Mouse (Mus musculus) CH12.LX (cell line): Measurements from ENCODE around the gene Cdc34. TPM values are rescaled to one million over a fixed set of nuclear protein-coding genes. Genes with fewer than 3 reads are reported as not detected.

Source experiments
- DNase-seq: peaks from one replicate; pipeline ENCODE4 v3.0.0-alpha.2; 2013; ENCODE audit errors: extremely low read depth
- H3K27ac ChIP-seq: 2 replicates; pipeline ENCODE4 v1.5.1; 2012; ENCODE audit warnings: low read depth, mild to moderate bottlenecking, control low read depth, moderate library complexity; ENCODE audit not compliant: insufficient read depth
- H3K27me3 ChIP-seq: replicated peaks from 2 replicates; pipeline ENCODE3; 2012; ENCODE audit warnings: inconsistent platforms
- H3K36me3 ChIP-seq, 2 experiments: replicated peaks in 1 of 2; 2 replicates each; pipeline versions ENCODE3 to v1.6.1; 2012; ENCODE audit warnings: inconsistent platforms in 1 of 2, low read length in 1 of 2, mild to moderate bottlenecking in 1 of 2, mixed read lengths in 1 of 2, moderate library complexity in 1 of 2; ENCODE audit not compliant: control insufficient read depth in 1 of 2, insufficient read depth in 1 of 2
- H3K4me1 ChIP-seq, 2 experiments: 2 replicates each; pipeline ENCODE4 v1.6.1; 2012; ENCODE audit warnings: inconsistent platforms in 1 of 2, moderate library complexity in 1 of 2; ENCODE audit not compliant: insufficient read depth in 2 of 2, control insufficient read depth in 1 of 2
- H3K4me2 ChIP-seq: 2 replicates; pipeline ENCODE4 v1.6.1; 2012; ENCODE audit warnings: low read depth, mild to moderate bottlenecking, control low read depth; ENCODE audit not compliant: poor library complexity, insufficient read depth, severe bottlenecking
- H3K4me3 ChIP-seq, 3 experiments: fragments of 150-350 bp in 1 of 3; sonication (generic) in 1 of 3; replicated peaks in 1 of 3; 2 replicates each; pipeline versions ENCODE3 to v1.5.1; 2011 to 2012; ENCODE audit warnings: low read depth in 2 of 3, low read length in 2 of 3, mild to moderate bottlenecking in 2 of 3, moderate library complexity in 2 of 3, control low read depth in 1 of 3, improper control_type of control experiment in 1 of 3, inconsistent platforms in 1 of 3, mixed read lengths in 1 of 3; ENCODE audit not compliant: poor library complexity in 1 of 3
- H3K79me2 ChIP-seq: replicated peaks from 2 replicates; pipeline ENCODE4 v1.6.1; 2012; ENCODE audit warnings: mild to moderate bottlenecking, moderate library complexity; ENCODE audit not compliant: control insufficient read depth, poor library complexity, insufficient read depth, severe bottlenecking; ENCODE audit errors: extremely low read depth
- H3K9ac ChIP-seq: 2 replicates; pipeline ENCODE4 v1.6.1; 2012; ENCODE audit warnings: low read depth, mild to moderate bottlenecking, control low read depth, moderate library complexity; ENCODE audit not compliant: insufficient read depth
- H3K9me3 ChIP-seq: replicated peaks from 2 replicates; pipeline ENCODE3; 2012; ENCODE audit warnings: low read length, inconsistent platforms, mixed read lengths
- BHLHE40 ChIP-seq: IDR thresholded peaks from 2 replicates; pipeline ENCODE4 v1.6.1; 2011; ENCODE audit warnings: mild to moderate bottlenecking, low read depth, low read length, improper control_type of control experiment
- E2F4 ChIP-seq: IDR thresholded peaks from 2 replicates; pipeline ENCODE4 v1.6.1; 2011; ENCODE audit warnings: low read depth, low read length, improper control_type of control experiment; ENCODE audit not compliant: insufficient replicate concordance
- ELF1 ChIP-seq: IDR thresholded peaks from 2 replicates; pipeline ENCODE4 v1.6.1; 2014; ENCODE audit warnings: low read depth, mild to moderate bottlenecking, inconsistent platforms, low read length, improper control_type of control experiment
- ETS1 ChIP-seq: conservative IDR thresholded peaks from 2 replicates; pipeline ENCODE4 v1.6.1; 2012; ENCODE audit warnings: low read depth, mild to moderate bottlenecking, inconsistent platforms, low read length, improper control_type of control experiment, moderate library complexity
- HCFC1 ChIP-seq: IDR thresholded peaks from 2 replicates; pipeline ENCODE4 v1.6.1; 2012; ENCODE audit warnings: low read depth, mild to moderate bottlenecking, inconsistent platforms, low read length, improper control_type of control experiment
- JUN ChIP-seq: IDR thresholded peaks from 2 replicates; pipeline ENCODE4 v1.6.1; 2011; ENCODE audit warnings: low read depth, mild to moderate bottlenecking, low read length, improper control_type of control experiment, moderate library complexity; ENCODE audit not compliant: insufficient read depth
- KAT2A ChIP-seq: IDR thresholded peaks from 2 replicates; pipeline ENCODE4 v1.6.1; 2012; ENCODE audit warnings: low read length, improper control_type of control experiment, inconsistent platforms; ENCODE audit not compliant: insufficient replicate concordance
- MAZ ChIP-seq: IDR thresholded peaks from 2 replicates; pipeline ENCODE4 v1.6.1; 2012; ENCODE audit warnings: low read depth, mild to moderate bottlenecking, inconsistent platforms, low read length, improper control_type of control experiment, moderate library complexity
- MXI1 ChIP-seq: IDR thresholded peaks from 2 replicates; pipeline ENCODE4 v1.6.1; 2011; ENCODE audit warnings: mild to moderate bottlenecking, low read depth, low read length, improper control_type of control experiment
- NELFE ChIP-seq: IDR thresholded peaks from 2 replicates; pipeline ENCODE4 v1.6.1; 2011; ENCODE audit warnings: low read depth, low read length, improper control_type of control experiment
- POLR2A ChIP-seq: IDR thresholded peaks from 2 replicates; pipeline ENCODE4 v1.6.1; 2011; ENCODE audit warnings: low read depth, mild to moderate bottlenecking, improper control_type of control experiment, low read length
- POLR2AphosphoS2 ChIP-seq: IDR thresholded peaks from 2 replicates; pipeline ENCODE4 v1.6.1; 2011; ENCODE audit warnings: low read depth, low read length, improper control_type of control experiment
- RAD21 ChIP-seq: IDR thresholded peaks from 2 replicates; pipeline ENCODE4 v1.6.1; 2011; ENCODE audit warnings: low read depth, mild to moderate bottlenecking, low read length, improper control_type of control experiment, moderate library complexity
- RCOR1 ChIP-seq: conservative IDR thresholded peaks from 2 replicates; pipeline ENCODE4 v1.6.1; 2012; ENCODE audit warnings: low read depth, mild to moderate bottlenecking, inconsistent platforms, low read length, improper control_type of control experiment
- TBP ChIP-seq: conservative IDR thresholded peaks from 2 replicates; pipeline ENCODE4 v1.6.1; 2011; ENCODE audit warnings: low read depth, low read length, improper control_type of control experiment
- UBTF ChIP-seq: IDR thresholded peaks from 2 replicates; pipeline ENCODE4 v1.6.1; 2012; ENCODE audit warnings: low read depth, mild to moderate bottlenecking, inconsistent platforms, low read length, improper control_type of control experiment, moderate library complexity
- ZKSCAN1 ChIP-seq: IDR thresholded peaks from 2 replicates; pipeline ENCODE4 v1.6.1; 2012; ENCODE audit warnings: low read depth, inconsistent platforms, low read length, improper control_type of control experiment, borderline replicate concordance
- ZNF384 ChIP-seq: IDR thresholded peaks from 2 replicates; pipeline ENCODE4 v1.6.1; 2012; ENCODE audit warnings: low read depth, low read length, improper control_type of control experiment, inconsistent platforms
- dilution Hi-C: fragments of 300-500 bp; cut with MboI; formaldehyde crosslinking; loops from 2 replicates; pipeline ENCODE4 v1.14.3; 2020; ENCODE audit warnings: low sequenced_read_pairs; ENCODE audit not compliant: extremely low pct_unique_long_range_greater_than_20kb, extremely low pct_ligation_motif_present
- in situ Hi-C: fragments of 300-500 bp; cut with MboI; formaldehyde crosslinking; loops from 3 replicates; pipeline ENCODE4 v1.14.3; 2019; ENCODE audit warnings: low sequenced_read_pairs, low pct_ligation_motif_present, low pct_unique_long_range_greater_than_20kb, mixed read lengths
- polyA plus RNA-seq: library from polyadenylated mRNA; unstranded; fragments of >175 nt; gene quantifications from 2 replicates; pipeline ENCODE4 v1.2.1, GENCODE M21; 2012; ENCODE audit warnings: low read depth; ENCODE audit not compliant: insufficient read length
- total RNA-seq, 2 experiments: library from RNA; depleted of rRNA; stranded (reverse); fragments of 300-350 nt in 1 of 2; fragments of >200 nt in 1 of 2; gene quantifications; 2 replicates each; pipeline ENCODE4 v1.2.3; 2012 to 2014

Gene Cdc34
- total and polyA plus RNA-seq, 3 experiments, result 314 to 335 (median 331) TPM

DNA sequence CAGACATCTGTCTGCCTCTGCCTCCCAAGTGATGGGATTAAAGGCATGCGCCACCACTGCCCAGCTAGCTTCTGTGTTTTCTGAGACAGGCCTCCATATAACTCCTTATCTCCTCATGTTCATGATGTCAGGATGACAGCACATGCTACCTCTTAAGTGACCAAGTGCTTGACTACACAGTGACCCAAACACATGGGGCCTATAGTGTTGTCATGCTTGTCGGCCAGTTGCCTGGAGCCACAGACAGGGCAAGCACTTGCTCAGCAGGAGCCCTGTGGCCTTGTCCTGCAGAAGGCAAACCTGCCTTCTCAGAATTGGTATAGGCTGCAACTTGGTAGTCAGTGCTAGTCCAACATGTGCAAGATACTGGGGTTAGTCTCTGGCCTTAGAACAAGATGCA, 4.2 kb downstream of the Cdc34 start:
- dilution Hi-C loops (no loop called here), in situ Hi-C loops (no loop called here)
- no peak for DNase-seq
- no peak overlapping the region for H3K27ac ChIP-seq
- no peaks in the 10 kb centered on the region for H3K9me3 ChIP-seq
- peaks cover 31% of the 10 kb centered on the region for H3K79me2 ChIP-seq
- no peak for TF ChIP-seq ELF1
- no peak overlapping the region for H3K9ac ChIP-seq
- no peaks in the 10 kb centered on the region for H3K27me3 ChIP-seq
- H3K36me3 ChIP-seq, result peaks cover 47 to 64% of the 10 kb centered on the region in 2 experiments
- no peak overlapping the region for H3K4me3 ChIP-seq
- peaks cover 15 to 34% of the 10 kb centered on the region in 2 experiments for H3K4me1 ChIP-seq
- H3K4me2 ChIP-seq, result no peak overlapping the region

DNA sequence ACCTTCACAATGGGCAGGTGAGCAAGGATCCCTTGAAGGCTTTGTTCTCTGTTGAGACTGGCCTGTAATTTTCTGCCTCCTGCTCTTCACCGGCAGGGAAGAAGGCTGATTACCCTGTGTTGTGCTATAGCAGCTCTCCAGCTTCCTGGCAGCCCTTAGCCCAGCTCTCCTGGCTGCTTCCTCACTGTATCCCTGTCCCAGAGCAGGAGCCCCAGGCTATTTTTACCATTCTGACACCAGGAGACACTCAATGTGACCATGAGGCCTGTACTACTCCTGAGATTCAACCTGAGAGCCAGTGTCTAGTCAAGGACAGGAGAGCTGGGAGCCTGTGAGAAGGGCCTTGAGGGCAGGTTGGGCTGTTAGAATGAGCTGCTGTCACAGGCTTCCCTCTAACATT, 4.7 kb downstream of the Cdc34 start:
- Histone ChIP-seq H3K9ac (no peak overlapping the region), H3K9me3 (no peaks in the 10 kb centered on the region), H3K27me3 (no peaks in the 10 kb centered on the region), H3K36me3 (peaks cover 47 to 64% of the 10 kb centered on the region in 2 experiments), H3K79me2 (peaks cover 31% of the 10 kb centered on the region), H3K4me2 (no peak overlapping the region), H3K4me3 (no peak overlapping the region), H3K27ac (no peak overlapping the region), H3K4me1 (peaks cover 15 to 32% of the 10 kb centered on the region in 2 experiments)
- dilution Hi-C loops, result no loop called here
- TF ChIP-seq HCFC1, result no peak
- no peak for TF ChIP-seq POLR2A
- no peak for TF ChIP-seq E2F4
- TF ChIP-seq UBTF, result no peak
- no peak for TF ChIP-seq POLR2AphosphoS2
- no peak for DNase-seq
- in situ Hi-C loops, result no loop called here

GRCm38 (mm10) chr10:79687513-79687912, 5.5 kb downstream of the Cdc34 start:
- peaks cover 6% of the 10 kb centered on the region for H3K9me3 ChIP-seq
- in situ Hi-C loops (no loop called here), dilution Hi-C loops (no loop called here)
- H3K4me2 ChIP-seq, result no peak overlapping the region
- peaks cover 26% of the 10 kb centered on the region for H3K79me2 ChIP-seq
- H3K36me3 ChIP-seq, result peaks cover 47 to 70% of the 10 kb centered on the region in 2 experiments
- H3K9ac ChIP-seq, result no peak overlapping the region
- TF ChIP-seq ETS1 (no peak), NELFE (no peak), MXI1 (no peak), RAD21 (no peak), MAZ (no peak), ZKSCAN1 (no peak), KAT2A (no peak), TBP (no peak), RCOR1 (no peak), BHLHE40 (no peak), JUN (no peak), ZNF384 (no peak)
- no peak overlapping the region for H3K4me3 ChIP-seq
- peaks cover 15 to 32% of the 10 kb centered on the region in 2 experiments for H3K4me1 ChIP-seq
- no peaks in the 10 kb centered on the region for H3K27me3 ChIP-seq
- no peak overlapping the region for H3K27ac ChIP-seq
- no peak for DNase-seq
